Mouse (Mus musculus): ENCODE data around the gene Hsf4. TPM values are rescaled to one million over a fixed set of nuclear protein-coding genes. Genes with fewer than 3 reads are reported as not detected.

Gene Hsf4
- polyA plus RNA-seq, 2 experiments from 2014 or later = 0.31 to 0.37 TPM

DNA sequence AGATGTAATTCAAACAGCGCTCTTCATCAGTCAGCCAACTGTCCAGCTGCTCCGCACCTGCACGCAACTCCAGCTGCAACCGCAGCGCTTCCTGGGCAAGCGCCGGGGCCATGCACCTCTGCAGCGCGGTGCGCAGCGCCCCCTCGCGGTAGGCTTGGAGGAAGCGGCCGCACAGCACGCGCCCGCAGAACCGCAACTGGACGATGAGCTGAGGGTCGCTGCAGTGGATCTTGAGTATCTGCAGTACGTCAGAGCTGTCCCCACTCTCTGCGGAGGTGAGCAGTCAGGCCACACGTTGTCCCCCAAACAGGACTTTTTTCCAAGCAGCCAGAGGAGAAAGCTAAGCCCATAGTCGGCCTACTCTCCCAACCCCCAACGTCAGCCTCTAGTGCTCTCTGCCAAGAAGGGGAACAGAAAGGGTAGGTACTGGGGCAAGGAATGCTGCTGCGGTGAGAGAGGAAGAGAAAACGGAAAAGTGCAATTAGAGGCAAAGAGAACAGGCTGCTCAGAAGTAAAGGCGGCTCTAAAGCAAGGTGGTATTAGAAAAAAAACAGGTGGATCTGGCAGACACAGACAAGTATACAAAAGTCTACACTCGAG, 9.8 kb upstream of the Hsf4 start:
- ATAC-seq = no peak

DNA sequence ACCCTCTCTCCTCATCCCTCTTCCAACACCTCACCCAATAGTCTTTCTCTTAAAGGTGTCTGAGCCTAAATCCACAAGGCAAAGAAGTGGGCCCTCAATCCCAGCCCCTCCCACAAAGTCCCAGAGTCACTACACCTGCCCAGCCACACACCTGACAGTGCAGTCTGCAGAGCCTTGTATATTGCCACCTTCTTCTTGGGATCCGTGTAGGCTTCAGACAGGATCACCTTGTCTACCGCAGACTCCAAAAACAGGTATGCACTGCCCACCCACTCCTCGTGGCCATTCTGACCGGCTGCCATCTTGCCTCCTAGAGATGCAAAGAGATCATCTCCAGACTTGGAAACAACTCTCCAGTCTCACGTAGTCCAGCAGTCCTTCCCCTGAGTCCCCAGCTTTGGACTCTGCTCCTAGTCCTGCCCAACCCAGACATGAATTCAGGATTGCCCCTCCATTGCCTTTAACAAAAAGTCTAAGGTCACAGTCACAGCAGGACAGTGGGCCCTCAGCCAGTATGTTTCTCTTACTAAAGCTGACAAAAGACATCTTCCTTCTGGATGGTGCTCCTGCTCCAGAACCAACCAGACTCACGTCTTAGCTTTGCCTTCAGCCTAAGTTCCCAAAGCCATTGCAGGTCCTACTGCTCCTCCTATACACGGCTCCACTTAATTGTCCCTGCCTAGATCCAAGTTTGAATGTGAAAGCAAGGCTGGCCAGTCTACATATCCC, 9.1 kb upstream of the Hsf4 start:
- no peak for ATAC-seq

GRCm38 (mm10) chr8:105261326-105261980, 8.1 kb upstream of the Hsf4 start:
- ATAC-seq = no peak

DNA sequence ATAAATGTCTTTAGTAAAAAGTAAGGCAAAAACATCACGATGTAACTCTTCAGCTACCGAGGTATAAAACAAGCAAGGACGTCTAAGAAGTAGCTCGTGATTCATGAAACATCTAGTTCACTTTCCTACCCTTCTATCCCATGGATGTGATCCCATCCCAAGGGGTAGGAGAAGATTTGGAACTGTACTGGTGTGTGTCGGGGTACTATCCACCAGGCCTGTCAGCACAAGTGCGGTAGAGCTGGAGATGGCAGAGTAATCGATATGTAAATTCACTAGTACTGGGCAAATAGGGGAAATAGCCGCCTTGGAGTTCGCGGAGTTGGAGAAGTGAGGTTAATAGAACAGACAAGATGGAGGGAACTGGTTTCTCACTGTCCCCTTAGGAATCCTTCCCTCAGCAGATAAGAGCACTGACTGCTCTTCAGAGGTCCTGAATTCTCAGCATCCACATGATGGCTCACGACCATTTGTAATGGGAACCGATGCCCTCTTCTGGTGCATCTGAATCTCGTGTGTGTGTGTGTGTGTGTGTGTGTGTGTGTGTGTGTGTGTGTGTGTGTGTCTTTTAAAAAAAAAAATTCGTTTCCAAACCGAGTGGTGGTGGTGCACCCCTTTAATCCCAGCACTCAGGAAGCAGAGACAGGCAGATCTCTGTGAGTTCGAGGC, 6.2 kb upstream of the Hsf4 start:
- ATAC-seq = no peak

DNA sequence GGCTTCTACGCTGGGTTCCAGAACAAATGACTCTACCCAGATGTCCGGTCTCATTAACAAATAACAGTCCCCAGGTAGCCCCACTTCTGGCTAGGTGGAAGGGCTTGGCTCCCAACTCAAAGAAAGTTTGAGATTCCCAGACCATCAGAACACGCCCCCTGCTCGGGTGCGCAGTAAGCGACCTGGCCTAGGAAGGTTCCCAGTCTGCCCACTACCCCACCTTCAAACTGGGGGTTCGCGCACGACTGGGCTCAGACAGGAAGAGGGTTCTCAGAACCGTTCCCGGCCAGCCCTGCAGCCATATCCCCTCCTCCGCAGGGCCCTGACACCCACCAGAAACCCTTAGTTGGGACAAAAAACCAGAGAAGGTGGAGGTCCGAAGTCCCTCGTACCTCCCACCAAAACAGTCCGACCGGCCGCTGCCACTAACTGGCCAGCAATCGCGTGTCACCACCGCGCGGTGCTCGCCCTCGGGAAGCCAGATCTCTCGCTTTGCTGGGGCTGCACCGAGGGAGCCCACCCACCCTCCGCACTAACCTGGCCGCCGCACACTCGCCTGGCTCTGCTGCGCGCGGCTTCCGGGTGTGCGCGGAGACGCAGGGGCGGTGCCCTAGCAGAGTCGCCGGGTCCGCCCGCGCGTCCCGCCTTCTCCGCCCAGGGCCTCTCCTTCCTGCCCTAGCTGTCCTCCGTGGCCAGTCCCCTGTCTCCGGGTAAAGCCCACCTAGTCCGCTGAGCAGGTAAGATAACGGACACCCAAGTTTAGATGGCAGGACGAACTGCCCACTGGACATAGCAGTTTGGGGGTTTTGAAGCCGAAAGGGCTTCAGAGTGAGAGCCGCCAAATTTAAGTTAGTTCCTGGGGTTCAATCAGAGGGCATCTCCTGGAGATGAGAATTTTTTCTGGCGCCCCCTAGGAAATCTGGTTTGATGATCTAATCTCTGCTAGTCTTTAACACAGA, 5.3 kb upstream of the Hsf4 start, which contains the start of the genes Tradd and Fbxl8:
Tradd (minus strand) TSS at position 586 of the 959 bp plus-strand sequence.
Fbxl8 (plus strand) TSS at position 625 of the 959 bp plus-strand sequence.
- peak; percentile 60 for ATAC-seq

- peak; percentile 81 for ATAC-seq
Observed at GRCm38 (mm10) chr8:105265128-105265527, 4.5 kb upstream of the Hsf4 start.

DNA sequence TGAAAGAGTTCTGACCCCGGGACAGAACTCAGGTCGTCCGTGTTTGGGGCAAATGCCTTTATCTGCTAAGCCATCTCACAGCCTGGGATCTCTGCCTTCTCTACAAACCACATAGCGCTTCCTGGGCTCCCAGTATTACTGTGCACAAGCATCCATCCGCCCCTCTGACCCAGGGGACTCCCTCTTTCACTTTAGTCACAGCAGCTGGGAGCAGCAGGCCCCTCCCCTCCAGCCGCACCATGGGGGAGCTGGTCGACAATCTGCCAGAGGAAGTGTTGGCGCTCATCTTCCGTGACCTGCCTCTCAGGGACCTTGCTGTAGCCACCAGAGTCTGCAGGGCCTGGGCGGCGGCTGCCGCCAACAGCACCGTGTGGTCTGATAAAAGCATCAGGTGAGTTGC, 2.8 kb upstream of the Hsf4 start:
- peak; percentile 52 for ATAC-seq

DNA sequence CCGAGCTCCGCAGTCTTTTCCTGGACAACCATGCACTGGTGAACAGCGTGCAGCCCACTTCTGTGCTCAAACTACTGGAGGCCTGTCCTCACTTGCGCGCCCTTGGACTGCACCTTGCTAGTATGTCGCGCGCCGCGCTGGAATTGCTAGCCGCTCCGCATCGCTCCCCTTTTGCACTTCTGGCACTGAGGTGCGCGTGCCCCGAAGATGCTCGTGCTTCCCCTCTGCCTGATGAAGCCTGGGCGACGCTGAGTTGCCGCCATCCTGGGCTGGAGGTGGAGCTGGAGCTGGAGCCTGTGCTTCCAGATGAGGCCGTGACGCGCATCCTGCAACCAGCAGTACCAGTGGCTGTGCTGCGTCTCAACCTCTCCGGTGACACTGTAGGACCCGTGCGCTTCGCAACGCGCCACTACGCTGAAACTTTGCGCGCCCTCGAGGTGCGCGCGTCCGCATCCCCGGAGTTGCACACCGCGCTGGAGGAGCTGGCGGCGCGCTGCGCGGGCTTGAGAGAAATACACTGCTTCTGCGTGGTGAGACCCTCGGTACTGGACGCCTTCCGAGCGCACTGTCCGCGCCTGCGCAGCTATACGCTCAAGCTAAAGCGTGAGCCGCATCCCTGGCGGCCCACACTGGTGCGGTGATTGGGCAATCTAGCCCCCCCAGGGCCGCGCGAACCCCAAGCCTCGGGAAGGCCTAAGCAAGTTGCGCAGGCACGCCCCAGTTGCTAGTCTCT, 1.1 kb upstream of the Hsf4 start:
- no peak for ATAC-seq

DNA sequence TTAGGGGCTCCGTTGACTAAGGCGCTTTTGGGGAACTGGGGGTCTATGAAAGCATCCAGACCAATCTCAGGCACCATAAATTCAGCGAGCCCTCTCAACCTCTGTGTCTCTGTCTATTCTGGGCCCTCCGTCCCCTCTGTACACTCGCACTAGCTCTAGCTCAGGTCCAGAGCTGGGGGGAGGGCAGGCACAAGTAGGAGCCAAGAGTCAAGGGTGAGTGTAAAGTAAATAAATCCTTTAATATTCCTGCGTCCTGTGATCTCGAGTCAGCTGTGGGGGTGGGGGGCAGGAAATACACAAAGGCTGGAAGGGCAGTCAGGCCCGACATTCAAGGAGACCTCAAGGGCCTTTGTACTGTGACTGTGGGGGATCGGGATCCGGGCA, 534 bp upstream of the Hsf4 start:
- ATAC-seq = no peak

- no peak for ATAC-seq
Observed at GRCm38 (mm10) chr8:105270101-105270915, 707 bp downstream of the Hsf4 start.

DNA sequence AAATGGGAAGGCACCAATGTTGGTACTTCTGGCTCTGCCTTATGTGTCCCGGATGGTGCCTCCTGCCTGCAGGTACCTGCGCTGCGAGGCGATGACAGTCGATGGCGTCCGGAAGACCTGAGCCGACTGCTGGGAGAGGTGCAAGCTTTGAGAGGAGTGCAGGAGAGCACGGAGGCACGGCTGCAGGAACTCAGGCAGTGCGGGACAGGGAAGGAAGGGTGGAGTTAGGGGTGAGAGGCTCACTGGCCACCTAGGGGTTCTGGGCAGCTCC, 1.2 kb downstream of the Hsf4 start:
- no peak for ATAC-seq

- no peak for ATAC-seq
Observed at GRCm38 (mm10) chr8:105275387-105275786, 5.8 kb downstream of the Hsf4 start.

GRCm38 (mm10) chr8:105275840-105276239, 6.2 kb downstream of the Hsf4 start, which contains the start of gene Nol3:
Gene Nol3, plus strand, starts transcription at chr8:105276140.
- ATAC-seq = no peak

GRCm38 (mm10) chr8:105276292-105277120, 6.9 kb downstream of the Hsf4 start:
- ATAC-seq = no peak

GRCm38 (mm10) chr8:105278911-105279334, 9.3 kb downstream of the Hsf4 start:
- ATAC-seq = peak; percentile 69

- ATAC-seq = no peak
Observed at GRCm38 (mm10) chr8:105280567-105280966, 11.0 kb downstream of the Hsf4 start.

- ATAC-seq = no peak
Observed at GRCm38 (mm10) chr8:105281821-105282220, 12.2 kb downstream of the Hsf4 start.

DNA sequence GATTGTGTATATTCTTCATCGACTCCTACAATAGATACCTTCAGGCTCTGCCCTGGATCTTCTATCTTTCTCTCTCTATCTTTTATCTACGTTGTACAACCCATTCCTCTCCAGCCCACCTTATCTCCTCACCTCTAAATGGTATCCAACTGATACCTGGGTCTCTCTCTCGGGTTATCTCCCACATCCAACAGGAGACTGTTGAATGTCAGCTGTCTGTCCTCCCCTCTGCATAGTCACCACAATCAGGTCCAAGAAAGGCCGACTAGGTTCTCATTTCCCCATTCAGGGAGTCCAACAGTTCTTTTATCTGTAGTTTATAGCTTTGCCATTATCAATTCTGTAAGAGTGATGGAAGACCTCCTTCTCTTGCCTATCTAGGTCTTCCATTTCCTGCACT, 12.6 kb downstream of the Hsf4 start:
- no peak for ATAC-seq

- ATAC-seq = no peak
Observed at GRCm38 (mm10) chr8:105283074-105283473, 13.5 kb downstream of the Hsf4 start.

DNA sequence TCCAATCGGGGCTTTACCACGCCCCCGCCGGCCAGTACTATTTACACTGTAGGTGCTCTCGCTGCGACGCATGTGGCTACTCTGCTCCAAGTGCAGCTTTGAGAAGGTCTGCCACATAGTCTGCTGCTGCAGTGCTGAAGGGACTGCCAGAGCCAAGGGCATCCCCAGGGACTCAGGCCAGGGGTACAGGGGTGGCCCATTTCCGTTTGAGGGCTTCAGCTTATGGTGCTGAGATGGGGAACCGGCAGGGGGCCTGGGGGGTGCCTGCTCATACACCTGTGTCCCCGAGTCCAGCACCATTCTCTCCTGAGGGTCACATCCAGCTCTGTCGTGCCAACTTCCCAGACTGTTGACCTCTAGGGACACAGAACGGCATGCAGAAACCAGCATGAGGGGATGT, 15.9 kb downstream of the Hsf4 start:
- ATAC-seq = no peak

Measured in activated CD4-positive, CD25-positive, alpha-beta regulatory T cell, adult 4 months (primary cell).